Mouse (Mus musculus) CD4-positive helper T cell, adult 2 months (primary cell): ENCODE data around the gene Cdk5r2.

Experiments used
- DNase-seq: peaks from one replicate; pipeline ENCODE4 v3.0.0-alpha.2; 2012; ENCODE audit warnings: low read depth, missing footprints, low spot score

Cdk5r2 gene

DNA sequence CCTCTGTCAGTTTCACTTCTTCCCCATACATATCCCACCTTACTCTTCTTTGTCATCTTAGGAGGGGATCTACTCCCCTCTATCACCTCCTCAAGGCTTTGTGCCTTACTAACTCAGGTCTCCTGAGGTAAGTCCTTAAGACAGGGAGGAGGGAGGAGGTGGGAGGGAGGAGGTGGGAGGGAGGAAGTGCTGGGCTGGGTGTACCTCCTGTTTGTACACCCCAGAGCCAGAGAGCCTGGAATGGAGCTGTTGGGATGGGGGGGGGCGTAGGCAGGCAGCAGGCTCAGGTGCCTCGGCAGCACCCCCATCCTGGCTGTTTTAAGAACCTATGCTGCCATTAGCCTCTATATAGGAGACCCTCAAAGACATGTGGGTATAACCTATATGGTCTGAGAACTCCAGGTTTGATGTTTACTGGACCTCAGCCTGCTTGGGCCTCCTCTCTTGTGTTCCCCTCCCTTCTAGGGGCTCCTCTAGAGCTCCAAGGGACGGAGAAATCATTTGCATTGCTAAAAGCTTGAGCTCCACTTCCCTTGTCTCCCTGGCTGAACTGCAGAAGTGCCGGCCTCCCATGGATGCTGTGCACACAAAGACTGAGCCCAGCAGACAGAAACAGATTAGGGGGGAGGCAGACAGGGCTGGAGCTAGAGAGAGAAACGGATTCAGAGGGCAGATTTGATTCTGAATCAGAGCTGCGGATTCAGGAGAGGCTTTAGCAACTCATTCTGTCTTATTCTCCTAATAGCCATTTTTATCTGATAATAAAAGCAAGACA, 3.5 kb upstream of the Cdk5r2 start:
- DNase-seq = no peak

DNA sequence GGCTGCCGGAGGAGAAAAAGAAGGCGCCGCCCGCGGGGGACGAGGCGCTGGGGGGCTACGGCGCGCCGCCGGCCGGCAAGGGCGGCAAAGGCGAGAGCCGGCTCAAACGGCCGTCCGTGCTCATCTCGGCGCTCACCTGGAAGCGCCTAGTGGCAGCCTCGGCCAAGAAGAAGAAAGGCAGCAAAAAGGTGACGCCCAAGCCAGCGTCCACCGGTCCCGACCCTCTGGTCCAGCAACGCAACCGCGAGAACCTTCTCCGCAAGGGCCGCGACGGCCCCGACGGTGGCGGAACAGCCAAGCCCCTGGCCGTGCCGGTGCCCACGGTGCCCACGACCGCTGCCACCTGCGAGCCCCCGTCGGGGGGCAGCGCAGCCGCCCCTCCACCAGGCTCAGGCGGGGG, 422 bp downstream of the Cdk5r2 start:
- no peak for DNase-seq

DNA sequence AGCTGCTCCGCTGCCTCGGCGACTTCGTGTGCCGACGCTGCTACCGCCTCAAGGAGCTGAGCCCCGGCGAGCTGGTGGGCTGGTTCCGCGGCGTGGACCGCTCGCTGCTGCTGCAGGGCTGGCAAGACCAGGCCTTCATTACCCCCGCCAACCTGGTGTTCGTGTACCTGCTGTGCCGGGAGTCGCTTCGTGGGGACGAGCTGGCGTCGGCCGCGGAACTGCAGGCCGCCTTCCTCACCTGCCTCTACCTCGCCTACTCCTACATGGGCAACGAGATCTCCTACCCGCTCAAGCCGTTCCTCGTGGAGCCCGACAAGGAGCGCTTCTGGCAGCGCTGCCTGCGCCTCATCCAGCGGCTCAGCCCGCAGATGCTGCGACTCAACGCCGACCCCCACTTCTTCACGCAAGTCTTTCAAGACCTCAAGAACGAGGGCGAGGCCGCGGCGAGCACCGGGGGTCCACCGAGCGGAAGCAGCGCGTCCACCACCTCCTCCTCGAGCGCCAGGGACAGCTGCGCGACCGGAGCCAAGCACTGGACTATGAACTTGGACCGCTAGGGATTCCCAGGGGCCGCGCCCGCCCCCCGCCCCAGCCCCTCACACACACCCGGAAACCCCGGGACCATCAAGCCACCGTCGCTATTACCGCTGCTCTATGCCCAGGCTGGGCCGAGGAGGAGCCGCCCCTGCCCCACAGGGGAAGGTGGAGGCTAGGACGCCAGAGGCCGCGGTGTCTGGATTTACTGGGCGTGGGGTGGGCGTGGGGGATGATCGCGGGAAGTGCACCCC, 1.1 kb downstream of the Cdk5r2 start:
- peak; percentile 12 for DNase-seq

DNA sequence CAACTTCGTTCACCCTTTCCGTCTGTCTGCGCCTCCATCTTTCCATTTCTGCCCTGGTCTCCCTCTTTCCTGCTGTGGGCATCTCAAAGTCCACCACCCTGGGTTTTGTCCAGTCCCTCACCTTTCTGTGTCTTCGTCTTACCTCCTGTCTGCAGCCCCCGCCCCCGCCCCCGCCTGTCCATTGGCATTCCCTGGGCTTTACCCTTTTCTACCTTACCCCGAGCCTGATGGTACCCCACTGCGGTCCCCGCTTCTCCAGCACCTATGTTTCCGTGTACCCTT, 1.6 kb downstream of the Cdk5r2 start:
- no peak for DNase-seq

DNA sequence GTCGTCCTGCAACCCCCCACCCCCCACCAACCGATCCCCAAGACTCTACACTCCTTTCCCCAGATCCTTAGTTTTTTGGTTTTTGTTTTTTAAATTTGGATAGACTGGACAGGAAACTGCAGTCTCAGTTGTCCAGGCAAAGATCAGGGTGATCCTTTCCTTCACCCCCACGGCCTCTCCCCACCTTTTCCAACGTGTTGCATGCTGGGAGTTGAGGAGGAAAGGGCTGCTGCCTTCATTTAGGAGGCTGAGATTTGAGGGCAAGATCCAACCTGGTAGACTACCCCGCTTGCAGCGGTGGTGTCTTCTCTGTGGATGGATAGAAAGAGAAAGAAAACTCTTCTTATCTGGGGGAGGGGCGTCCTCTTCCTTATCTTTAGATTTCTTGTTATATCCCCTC, 2.1 kb downstream of the Cdk5r2 start:
- no peak for DNase-seq

DNA sequence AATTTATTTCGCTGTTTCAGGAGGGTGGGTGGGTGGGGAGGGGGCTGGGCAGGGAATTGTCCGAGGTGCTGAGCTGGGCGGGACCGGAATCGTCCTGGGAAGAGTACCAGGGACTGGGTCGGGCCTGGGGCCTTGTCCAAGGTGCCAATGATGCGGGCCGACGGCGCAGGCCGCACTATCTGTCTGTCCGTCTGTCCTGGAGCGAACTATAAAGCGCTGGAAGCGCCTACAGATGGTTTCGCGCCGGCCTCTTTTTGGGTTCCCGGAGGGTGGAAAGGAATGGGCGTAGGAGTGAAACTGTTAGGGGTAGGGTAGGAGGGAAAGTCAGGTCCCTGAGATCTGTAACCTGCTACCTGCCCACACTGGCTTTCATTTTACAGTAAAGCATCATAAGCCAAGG, 2.5 kb downstream of the Cdk5r2 start:
- DNase-seq = no peak

DNA sequence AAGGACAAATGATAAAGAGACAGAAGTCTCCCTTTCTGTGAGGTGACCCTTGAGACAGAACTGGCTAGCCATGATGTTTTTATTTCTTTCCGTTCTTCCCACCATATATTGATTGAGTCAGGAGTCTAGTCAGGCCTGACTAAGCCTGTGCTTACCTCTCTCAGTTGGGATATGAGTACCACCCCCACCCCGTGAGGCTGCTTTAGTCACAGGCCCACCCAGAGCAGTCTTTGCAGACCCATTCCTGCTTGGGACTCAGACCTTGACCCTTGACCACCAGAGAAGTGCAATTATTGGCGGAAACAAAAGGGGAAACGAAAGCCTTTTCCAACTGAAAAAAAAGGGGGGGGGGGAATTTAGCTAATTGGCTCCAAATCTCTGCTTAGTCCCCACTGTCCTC, 2.9 kb downstream of the Cdk5r2 start:
- DNase-seq = no peak

DNA sequence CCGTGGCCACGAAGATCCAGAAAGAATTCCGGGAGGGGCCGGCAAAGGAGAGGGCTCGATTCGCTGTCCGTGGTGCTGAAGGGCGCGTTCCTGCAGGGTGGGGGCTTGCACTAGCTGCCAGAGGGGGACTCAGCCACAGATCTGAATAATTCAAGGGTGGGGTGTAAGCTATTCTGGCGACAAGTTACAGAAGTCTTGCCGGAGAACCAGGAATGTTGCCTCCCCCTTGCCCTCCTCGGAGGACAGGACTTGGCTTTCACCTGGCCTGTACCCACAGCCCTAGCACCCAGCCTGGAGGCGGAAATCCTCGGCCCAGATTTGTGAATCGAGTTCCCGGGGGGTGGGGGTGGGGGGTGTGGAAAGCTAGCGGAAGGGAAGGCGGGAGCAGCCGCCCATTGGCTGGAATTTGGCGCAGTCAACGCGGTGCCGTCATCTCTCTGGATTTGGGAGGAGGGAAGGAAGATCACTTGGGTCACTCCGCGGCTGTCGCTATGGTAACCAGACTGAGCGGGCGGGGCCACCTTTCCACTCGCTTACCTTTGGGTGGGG, 3.5 kb downstream of the Cdk5r2 start:
- DNase-seq = peak; percentile 8

DNA sequence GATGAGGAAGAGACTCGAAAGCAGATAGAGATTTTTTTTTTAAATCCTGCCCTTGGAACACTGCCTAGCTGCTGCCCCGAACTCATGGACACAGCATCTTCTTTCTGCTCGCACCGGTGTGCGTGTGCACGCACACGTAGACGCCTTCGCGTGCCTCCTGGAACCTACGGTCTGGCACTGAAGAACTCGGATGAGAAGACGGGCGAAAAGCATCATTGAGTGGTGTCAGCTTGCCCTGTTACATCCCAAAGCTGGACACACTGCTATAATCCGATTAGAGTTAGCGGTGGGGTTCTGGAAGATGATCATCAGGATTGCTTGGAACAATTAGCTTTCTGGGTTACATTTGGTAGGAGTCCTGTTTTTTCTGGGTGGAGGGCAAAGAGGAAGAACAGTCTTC, 4.1 kb downstream of the Cdk5r2 start:
- no peak for DNase-seq

DNA sequence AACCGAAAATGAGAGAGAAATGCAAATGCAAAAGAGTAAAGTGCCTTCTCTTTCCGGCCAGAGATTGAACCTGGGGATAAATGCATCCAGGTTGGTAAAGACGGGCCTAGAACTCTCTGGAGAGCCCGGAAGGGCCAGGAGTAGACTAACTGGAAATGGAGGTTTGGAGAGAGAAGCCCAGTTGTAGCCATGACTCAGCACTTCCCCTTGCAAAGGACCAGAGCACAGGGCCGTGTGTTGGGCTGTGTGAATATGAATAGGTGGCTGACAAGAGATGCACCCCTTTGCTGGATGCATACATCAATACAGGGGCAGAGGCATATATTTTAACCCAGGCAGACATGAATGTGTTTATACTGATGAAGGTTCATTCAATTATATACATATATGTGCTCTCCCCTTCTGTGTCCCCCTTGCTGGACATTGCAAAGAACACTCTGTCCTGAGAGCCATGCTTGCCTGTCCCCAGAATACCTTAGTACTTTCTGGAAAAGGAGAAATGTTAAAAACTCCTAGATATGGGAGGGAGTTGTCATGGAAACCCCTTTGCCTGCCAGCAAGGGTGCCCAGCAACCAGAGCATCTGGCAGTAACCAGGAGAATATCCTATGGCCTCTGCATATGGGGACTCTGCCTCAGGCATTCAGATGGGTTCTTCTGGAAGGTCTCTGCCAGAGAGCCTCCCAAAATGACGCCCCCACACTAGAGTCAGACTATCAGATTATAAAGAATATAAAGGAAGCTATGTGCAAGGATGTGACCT, 4.7 kb downstream of the Cdk5r2 start:
- DNase-seq = no peak

DNA sequence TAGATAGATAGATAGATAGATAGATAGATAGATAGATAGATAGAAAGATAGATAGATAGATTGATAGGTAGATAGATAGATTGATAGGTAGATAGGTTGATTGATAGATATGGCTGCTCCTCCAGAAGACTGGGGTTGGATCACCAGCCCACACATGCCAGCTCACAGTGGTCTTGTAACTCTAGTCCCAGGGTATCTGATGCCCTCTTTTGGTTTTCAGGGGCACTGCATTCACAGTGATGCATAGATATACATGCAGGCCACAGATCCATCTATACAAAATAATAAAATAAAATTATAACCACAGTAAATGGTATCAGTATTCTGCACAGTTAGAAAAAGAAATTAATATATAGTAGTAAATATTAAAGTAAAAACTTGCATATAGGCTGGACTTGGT, 7.0 kb downstream of the Cdk5r2 start:
- DNase-seq = no peak

DNA sequence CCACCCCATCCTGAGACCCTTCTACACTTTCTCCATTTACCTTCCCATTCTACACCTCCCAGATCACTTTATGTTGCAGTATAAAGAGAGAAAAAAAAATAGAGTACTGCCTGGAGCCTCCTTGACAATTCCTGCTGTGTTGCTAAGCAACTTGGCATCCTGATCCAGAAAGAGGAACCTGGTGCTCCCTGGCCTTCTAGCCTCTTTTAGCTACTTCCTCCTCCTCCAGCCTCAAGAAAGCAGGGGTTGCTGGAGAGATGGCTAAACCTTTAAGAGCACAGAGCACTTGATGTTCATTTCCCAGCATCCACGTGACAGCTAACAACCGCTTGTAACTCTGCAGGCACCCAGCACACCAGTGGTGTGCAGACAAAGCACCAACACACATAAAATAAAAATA, 17.5 kb downstream of the Cdk5r2 start:
- no peak for DNase-seq

DNA sequence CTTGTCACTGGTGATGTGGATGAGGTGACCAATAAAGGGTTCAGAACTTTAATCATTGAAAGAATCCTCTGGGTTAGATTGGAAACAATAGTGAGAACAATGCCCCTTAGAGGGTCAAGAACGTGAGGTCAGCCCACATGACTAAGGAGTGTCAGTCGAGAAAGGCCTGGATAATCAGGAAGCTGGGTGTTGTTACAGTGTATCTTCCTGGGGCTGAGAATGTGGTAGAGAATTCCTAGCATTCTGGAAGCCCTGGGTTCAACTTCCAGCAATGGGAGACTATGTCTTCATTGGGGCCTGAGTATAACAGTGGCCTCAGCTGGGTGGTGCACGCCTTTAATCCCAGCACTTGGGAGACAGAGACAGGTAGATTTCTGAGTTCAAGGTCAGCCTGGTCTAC, 22.5 kb downstream of the Cdk5r2 start:
- no peak for DNase-seq

DNA sequence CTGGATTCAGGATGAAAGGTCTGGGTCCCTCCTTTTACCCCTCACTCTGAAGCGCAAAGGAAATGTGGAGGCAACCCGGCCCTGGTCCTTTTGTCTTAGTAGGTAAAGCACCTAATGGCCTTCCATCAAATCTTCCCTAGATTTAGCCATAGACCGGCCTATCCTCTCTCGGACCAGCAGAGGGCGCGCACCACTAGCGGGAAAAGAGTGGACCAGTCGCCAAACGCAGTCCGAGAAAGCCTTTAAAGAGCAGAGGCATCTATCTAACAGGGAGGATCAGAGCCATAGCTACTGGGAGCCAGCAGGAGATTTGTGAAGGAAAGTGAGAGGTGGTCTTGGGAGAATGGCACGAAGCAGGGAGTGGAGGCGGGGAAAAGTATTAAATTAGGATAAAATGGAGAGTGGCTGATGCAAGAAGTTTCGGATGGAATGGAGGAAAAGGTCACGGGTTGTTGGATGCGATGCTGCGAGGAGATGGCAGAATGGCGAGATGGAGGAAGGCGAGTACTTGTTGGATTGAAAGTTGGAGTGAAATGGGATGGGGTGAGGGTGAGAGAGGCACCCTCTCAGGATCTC, 26.1 kb downstream of the Cdk5r2 start:
- DNase-seq = no peak

DNA sequence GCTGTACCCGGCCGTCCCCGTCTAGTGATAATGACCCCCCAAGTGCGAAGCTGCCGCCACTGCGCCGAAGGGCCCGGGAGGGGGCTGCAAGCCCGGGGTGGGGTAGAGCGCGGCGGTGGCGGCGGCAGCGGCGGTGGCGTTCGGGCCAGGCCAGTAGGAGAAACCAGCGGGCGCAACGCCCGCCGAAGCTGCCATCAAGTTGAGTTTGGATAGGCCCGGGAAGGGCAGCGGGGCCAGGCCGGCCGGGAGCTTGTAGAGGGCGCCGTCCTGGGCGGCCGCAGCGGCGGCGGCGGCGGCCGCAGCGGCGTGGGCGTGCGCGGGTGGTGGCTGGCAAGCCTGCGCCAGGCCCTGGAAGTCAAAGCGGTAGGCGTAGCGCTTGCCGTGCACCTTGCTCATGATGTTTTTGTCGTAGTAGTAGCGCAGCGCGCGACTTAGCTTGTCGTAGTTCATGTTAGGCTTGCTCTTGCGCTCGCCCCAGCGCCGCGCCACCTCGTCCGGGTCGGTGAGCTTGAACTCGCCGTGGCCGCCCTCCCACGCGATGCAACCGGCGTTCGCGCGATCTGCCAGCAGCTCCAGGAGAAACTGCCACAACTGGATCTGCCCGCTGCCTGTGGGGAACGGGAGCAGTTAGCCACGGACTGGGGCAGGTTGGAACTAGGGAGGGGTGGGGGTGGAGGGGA, 27.5 kb downstream of the Cdk5r2 start:
- no peak for DNase-seq

DNA sequence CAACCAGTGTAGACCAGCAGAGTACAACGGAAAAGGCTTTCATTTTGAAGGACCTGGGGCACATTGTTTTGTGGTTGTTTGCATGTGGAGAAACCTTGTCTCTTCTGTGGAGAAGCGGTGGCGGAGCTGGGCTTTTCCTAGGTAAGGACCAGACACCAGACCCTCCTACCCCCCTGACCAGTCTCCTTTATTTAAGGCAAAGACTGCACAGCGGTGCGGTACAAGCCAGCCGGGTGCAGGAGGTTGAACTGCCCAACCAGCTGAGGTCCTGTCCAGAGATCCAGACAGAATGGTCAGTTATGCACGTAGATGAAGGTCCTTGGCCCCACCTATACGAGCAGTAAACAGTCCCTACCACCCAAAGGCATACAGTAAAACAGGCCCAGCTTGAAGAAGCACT, 28.1 kb downstream of the Cdk5r2 start:
- DNase-seq = no peak

DNA sequence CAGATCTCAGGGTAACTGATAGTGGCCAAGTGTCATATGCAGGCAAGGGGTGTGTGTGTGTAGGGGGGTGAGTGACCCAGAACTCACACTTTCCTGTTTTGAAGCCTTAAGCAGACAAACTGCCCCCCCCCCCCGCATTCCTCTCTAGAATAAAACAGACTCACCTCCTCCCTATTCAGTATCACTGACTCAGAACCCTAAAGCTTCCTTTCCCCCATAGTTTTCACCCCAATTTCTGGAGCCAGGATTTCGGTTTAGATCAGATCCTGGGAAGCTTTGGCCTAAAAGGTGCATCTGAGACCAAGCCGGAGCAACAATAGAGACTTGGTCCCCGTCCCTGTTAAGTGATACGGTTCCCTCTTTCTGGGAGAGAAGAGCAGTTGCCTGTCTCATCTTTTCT, 28.7 kb downstream of the Cdk5r2 start:
- no peak for DNase-seq

DNA sequence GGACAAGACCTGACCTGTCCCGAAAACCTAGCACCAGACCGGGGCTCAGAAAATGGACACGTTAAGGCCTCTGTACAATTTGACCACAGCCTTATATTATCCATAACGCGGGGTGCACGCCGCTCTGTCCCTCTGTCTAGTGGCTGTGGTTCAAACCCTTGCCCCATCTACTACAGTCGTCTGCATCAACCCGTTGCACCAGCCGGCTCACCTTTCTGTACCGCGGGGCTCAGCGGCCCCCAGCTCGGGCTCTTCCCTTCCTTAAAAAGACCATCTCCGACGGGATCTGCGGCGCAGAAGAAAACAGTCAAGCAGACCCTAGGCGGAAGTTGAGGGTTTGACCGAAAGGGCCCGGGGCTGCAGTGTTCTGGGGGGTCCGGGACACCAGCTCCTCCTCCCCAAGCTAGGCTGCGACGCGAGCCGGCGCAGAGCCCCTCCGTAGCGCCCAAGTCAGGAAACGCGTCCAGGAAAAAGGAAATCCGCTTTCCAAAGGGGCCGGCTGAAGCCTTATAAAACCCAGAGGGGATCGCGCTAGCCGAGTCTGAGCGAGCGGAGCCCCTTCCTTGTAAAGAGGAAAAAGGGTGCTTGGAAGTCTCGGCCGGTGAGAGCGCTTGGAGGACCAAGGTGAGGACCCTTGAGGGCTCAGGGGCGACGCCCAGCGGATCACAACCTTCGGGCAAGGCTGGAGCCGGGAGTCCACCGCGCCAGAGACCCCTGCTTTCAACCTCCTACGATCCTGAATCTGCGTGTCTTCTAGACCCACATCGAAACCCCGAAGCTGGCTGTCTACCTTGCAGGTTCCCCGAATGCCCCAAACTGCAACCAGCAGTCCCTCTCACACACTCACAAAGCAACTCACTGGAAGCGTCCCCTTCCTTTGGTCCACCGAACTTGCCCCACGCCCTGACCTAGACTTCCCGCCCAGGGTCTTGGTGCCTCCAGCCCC, 29.7 kb downstream of the Cdk5r2 start:
- no peak for DNase-seq

DNA sequence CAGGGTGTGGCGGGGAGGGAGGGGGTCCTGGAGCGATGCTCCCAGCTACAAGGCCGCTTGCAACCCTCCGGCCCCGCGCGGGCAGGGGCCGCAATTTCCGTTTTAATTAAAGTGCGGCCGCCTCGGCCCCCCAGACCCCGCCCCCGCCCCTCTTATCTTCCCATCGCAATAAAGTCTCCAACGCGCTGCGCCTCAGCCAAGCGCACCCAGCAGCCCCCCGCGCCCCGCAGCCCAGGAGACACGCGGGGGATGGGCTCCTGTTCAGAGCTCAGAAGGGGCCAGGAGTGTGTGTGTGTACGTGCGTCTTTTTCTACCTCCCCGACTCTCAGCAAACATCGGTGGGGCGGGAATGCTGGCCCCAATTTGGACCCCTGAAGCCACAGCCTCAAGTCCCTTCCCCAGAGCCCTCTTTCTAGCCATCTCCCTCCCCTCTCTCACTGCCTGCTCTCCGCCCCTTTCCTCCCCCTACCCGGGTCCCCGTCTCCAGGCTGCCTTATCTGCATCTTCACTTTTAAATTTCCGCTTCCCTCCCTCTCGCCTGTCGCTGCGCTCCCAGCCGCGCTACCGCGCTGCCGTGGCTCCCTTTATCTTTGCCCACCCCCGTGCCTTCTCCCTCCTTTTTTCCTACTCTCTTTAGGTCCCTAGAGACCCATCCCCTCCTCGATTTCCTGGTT, 30.8 kb downstream of the Cdk5r2 start, which contains the start of gene Fev:
TSS of gene Fev (minus strand) at position 51 of the 674 bp plus-strand sequence.
- no peak for DNase-seq

DNA sequence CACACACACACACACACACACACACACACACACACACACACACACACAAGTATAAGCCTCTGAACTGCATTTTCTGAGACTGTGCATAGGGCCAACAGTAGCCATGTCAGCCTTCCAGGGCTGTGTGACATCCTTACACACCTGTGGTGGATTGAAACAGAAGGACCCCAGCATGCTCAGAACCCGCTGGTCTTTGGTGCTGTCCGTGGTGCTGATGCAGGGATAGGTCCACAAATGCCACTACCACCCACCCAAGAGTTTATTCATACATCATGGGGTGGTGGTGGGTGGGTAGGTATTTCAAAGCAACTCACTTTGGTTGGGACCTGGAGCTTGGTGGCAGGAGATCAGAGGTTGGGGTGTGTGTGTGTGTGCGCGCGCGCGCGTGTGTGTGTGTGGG, 36.8 kb downstream of the Cdk5r2 start:
- no peak for DNase-seq
